Mouse (Mus musculus) urinary bladder, postnatal 25 days (tissue): Measurements from ENCODE around the gene Ttc28.

ENCODE experiments used
- DNase-seq: peaks from one replicate; pipeline ENCODE4 v3.0.0; 2022; ENCODE audit warnings: low spot score

Gene Ttc28

GRCm38 (mm10) chr5:111208660-111208969 is 329.0 kb downstream of the Ttc28 start:
- DNase-seq = peak; percentile 44

DNA sequence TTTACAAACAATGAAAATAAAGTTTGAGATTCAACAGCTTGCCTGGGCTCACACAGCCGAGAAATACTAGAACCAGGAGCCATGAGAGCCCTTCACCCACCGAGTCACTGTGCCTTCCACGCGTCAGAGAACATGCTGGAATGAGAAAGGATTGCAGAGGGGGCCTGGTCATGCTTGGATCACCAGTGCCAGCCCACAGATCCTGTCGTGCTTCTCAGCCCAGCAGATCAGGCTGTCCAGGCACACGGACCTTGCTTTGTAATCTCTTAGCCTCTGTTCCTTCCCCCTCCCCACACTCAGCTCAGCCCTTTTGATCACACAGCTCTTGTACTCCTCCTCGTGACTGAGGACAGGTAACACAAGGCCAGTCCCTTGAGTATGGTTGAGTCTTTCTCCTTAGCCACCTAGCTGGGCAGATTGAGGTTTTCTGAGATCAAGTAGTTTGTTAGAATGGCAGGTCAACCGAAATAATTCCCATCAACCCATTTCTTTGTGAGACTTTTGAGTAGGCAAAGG is 334.4 kb downstream of the Ttc28 start:
- DNase-seq = no peak

- no peak for DNase-seq
These were observed 335.3 kb downstream of the Ttc28 start for GRCm38 (mm10) chr5:111214890-111215289.

GRCm38 (mm10) chr5:111215722-111216121 is 336.1 kb downstream of the Ttc28 start:
- no peak for DNase-seq

DNA sequence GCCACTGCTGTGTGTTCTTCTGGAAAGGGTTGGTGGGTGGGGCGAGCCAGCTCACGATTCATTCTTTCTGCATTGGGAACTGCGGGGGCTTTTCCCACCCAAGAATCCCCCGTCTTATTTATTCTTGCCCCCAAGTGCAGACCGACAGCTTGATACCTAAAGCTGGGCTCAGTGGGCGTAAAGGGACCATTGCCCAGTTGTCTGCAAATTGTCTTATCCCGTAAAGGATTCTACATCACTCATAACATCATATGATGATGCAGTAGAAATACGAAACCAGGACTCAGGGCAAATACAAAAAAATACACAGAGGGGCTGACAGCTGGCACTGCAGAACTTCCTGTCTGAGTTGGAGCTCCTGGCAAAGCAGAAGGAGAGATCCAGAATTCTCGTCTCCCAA is 336.6 kb downstream of the Ttc28 start:
- DNase-seq = no peak

DNA sequence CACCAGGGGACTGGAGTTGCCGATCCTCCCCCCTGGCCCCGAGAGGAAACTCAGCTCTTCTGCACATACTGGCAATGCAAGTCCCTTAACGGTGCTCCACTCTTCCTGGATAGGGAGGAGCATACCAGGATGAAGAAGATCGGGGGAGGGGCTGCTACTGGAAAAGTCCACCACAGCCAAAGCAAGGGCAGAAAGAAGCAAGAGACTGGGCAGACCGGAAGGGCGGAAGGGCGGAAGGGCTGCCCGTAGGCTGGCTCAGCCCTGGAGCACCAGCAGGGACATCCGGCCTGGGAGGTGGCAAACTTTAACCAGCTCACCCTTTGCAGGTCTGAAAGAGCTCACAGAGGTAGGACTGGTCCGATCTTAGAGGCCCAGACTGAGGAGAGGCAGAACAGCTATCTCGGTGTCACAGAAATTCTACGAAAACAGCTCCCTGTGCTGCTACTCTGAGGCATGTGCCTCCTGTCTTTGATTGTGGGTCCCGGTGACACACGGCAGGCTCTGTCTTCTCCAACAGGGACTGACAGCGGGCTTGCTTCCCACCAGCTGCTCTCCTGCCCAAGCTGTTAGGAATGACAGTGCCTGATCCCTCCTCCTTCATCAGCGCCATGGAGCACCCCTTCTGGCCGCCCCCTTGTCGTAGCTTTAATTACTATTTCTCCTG is 338.0 kb downstream of the Ttc28 start:
- no peak for DNase-seq

DNA sequence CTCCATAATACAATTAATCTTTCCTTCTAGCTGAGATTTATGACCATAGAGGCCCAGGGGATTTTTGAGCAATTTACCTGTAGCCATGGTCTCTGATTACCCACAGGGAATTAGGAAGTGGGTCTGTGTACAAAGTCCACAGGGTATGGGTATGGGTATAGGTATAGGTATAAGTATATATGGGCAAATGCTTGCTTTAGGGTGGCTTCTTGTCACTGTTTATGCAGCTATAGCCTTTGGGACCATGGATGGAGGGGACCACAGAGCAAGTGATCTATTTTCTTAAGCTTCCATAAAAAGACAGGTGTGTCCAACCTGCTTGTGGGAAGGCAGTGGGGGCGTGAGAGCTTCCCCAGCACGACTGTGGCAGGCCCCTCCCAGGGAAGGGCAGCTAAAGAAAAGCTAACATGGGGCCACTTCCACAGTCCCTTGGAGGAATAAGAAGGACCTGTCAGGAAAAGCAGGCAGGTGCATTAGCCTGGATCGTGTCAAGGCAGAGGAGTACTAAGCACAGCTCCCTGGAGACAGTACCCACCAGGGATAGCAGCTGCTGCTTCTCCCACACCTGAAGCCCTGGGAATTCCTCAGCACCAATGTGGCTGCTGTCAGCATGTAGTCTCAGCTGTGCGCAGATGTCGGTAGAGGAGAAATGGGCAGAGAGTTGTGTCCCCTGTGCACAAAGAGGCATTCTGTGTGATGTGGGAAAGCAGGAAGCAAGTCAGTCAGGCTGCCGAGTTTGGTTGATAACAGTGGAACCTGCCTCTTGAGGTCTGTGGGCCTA is 338.7 kb downstream of the Ttc28 start:
- DNase-seq = no peak

DNA sequence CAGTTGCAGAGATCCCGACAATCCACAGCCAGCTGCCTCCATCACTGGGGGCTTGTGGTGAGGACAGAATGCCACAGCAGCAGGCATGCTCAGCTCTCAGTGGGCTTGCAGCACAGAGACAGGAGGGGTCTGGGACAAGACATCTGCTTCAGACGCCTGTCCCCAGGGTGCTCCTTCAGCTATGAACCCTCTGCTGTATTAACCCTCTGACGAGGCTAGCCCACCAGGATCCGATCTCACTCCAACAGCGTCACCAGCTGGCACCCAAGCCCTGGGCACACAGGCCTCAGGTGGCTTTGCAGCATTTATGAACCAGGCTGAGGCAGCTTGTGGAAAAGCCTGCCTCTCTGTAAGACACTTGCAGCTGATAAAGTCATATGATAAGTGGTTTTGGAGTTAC is 339.4 kb downstream of the Ttc28 start:
- no peak for DNase-seq

DNA sequence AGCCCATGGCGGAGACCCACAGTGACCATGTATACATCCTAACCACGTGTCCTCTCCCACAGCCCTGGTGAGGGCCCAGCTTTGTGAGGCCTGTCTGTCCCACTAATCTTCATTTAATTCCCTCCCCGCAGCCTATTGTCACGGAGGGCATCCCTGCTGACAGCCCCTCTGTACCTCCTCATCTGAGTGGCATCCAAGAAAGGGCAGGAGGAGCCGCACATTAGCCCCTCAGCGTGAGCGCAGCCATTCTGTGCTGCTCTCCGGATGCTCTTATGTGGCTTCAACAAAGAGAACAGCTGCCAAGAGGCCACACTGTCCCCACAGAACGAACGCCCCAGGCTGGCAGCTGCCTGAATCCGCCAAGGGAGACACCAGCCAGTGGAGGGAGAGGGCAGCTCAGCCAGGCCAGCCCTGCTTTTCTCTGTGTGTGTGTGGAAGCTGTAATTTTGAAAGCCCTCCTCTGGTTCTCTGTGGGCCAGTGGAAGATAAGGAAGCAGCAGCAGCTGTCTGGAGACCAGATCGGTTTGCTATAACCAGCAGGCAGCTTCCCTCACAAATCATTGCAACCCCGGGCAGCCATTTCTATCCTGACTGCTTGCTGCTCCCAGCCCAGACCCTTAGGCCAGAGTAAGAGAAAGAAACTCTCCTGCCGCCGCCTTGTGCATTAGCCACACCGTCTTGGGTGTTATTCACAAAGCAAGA is 341.2 kb downstream of the Ttc28 start:
- no peak for DNase-seq

GRCm38 (mm10) chr5:111222820-111223219 is 343.2 kb downstream of the Ttc28 start:
- no peak for DNase-seq

GRCm38 (mm10) chr5:111225306-111225705 is 345.7 kb downstream of the Ttc28 start:
- DNase-seq = no peak

DNA sequence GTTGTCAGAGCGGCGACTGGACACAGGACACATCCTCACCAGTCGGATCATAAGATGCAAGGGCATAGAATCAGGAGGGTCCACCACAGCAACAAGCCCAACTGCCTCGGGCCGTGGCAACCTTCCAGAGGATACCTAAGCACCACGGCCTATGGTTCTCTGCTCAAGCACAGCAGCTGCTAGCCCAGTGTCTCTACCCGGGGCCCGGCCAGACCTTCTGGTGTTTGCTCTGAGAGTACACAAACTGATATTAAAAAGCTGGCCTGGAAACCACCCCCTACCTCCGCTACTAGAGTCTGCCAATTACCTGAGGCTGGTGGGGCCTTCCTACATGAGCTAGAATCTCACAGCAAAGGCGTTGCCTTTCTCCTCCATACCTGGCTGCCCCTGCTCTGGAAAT is 346.9 kb downstream of the Ttc28 start:
- no peak for DNase-seq

- no peak for DNase-seq
These were observed 348.2 kb downstream of the Ttc28 start for GRCm38 (mm10) chr5:111227850-111228249.

GRCm38 (mm10) chr5:111228302-111229040 is 348.9 kb downstream of the Ttc28 start:
- DNase-seq = peak; percentile 18

DNA sequence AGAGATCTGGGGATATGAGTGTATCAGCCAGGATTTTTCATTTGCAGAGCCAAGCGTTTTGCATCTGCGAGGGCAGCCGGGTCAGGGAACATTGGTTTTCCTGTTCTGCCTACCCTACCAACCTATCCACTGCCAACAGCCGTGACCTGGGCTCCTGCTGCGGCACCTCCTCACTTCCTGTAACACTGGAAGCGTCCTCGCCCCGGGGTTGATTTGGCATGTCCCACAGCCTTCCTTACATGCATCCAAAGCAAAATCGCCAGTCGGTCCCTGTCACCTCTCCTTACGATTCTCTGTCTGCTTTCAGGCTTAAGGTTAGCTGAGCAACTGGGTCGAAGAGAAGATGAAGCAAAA is 349.4 kb downstream of the Ttc28 start:
- DNase-seq = no peak

GRCm38 (mm10) chr5:111229671-111230070 is 350.1 kb downstream of the Ttc28 start:
- no peak for DNase-seq

DNA sequence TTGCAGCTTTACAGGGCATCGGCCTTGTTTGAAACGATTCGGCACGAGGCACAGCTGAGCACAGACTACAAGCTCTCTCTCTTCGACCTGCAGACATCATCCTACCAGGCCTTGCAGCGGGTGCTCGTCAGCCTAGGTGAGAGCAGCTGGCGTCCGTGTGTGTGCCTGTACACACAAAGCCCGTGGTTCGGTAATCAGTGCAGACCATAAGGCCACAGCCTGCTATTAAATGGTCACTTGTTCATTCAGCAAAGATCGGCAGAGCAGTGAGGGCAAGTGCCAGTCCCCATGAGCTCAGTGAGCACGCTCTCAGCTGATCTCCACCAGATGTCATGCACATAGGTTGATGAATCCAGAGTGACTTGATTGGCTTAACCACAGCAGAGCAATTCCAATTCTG is 351.4 kb downstream of the Ttc28 start:
- DNase-seq = no peak

DNA sequence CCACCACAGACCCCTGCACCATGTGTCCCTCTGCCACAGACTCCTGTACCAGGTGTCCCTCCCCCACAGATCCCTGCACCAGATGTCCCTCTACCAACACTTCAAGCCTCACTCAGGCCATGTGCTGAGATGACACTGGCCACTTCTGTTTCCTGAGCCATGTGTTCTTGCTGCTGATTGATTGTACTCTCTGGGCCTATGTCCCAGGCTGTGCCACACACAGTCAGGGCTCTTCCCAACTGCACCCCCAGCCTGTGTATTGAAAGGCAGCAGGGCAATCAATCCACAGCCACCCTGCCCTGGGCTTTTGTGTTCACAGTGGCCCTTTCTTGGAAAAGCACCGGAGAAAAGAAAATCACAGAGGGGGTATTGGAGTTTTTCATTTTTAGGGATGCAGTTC is 352.2 kb downstream of the Ttc28 start:
- DNase-seq = no peak

- DNase-seq = no peak
These were observed 353.6 kb downstream of the Ttc28 start for GRCm38 (mm10) chr5:111233022-111233709.

DNA sequence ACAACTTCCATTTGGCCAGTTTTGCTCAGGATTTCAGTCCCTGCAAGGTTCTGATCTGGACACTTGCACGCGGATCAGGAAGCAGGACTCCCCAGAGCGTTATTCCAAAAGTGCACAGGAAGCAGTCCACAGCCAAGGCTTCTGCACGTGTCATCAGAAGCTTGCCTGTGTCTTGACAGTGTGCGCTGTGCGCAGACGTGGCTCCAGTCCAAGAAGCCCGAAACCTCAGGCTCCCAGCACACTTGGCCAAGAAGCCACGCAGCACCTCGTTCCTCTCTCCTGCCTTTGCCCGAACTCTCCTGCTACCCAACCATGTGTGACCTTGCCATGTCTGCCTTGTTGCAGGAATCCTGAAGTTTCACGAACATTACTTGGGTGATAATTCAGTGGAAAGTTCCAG is 355.5 kb downstream of the Ttc28 start:
- DNase-seq = no peak

DNA sequence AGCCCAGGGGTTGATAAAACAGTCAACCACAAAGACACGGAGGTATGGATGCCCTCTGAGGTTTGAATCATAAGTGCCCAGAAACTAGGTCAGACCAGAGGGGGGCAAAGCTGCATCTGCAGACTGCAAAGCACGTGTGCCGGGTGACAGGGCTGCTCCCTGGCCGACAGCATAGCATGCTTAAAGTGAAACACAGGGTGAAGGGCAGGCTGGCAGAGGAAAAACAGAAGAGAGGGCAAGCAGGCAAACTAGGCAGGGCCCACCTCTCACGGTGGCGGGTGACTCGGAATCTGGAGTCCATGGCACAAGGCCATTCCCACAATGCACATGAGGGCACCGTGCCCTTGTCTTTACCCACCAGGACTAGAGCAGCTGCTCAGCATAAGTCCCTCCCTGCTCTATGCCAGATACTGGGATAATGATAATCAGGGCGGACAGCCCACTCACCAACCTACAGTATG is 357.6 kb downstream of the Ttc28 start:
- DNase-seq = no peak

DNA sequence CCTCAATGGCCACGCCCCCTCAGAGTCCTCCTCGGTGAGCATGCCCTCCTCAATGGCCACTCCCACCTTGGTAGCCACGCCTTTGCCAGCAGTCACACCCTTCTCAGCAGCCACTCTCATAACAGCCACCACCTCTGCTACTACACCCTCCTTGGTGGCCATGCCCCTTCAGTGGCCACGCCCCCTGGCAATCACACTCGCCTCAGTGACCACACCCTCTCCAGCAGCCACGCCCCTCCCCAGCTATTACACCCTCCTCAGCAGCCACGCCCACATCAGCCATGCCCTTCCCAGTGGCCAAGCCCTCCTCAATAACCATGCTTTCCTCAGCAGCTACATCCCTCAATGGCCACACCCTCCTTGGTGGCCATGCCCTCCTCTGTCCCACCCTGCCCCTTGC is 359.6 kb downstream of the Ttc28 start:
- DNase-seq = no peak
